Mouse (Mus musculus) left cerebral cortex, adult 2 months (tissue): Measurements from ENCODE around the gene Metap1. TPM values are rescaled to one million over a fixed set of nuclear protein-coding genes. Genes with fewer than 3 reads are reported as not detected.
"Not testable (repeated sequence)": the region's sequence is repeated elsewhere in the genome, so short reads cannot be mapped to it uniquely, and the experiment has no call there.

Source experiments
- DNase-seq, 2 experiments: peaks; one replicate each; pipeline ENCODE4 v3.0.0; 2021 to 2022; ENCODE audit warnings: low spot score in 2 of 2, mixed read lengths in 1 of 2; ENCODE audit errors: extremely low spot score in 1 of 2
- H3K27ac ChIP-seq: fragments of 200-600 bp; 2 replicates; pipeline ENCODE4 v1.8.1; 2022
- H3K4me3 ChIP-seq: fragments of 200-600 bp; 2 replicates; pipeline ENCODE4 v1.8.1; 2022
- CTCF ChIP-seq: fragments of 200-600 bp; IDR thresholded peaks from 2 replicates; pipeline ENCODE4 v1.8.1; 2022; ENCODE audit warnings: antibody characterized with exemption, mild to moderate bottlenecking, moderate library complexity
- intact Hi-C: fragments of 180-260 bp; cut with DNase I; formaldehyde crosslinking; loops from one replicate; pipeline ENCODE4 v1.15.1; 2025
- total RNA-seq, 2 experiments: library from RNA; stranded (reverse); gene quantifications; 2 replicates each; pipeline ENCODE4 v1.2.3; 2021

The Metap1 gene
- total RNA-seq, 2 experiments from 2014 or later: 40.7 to 44.3 TPM

GRCm38 (mm10) chr3:138498731-138499130 is 9.4 kb upstream of the Metap1 start:
- DNase-seq: no peak
- TF ChIP-seq CTCF: no peak
- H3K4me3 ChIP-seq: no peak overlapping the region
- intact Hi-C loops: loop anchor here (10.0 kb wide), 1 partner anchor 696 kb away; no protein-coding TSS in a partner anchor
- H3K27ac ChIP-seq: no peak overlapping the region

GRCm38 (mm10) chr3:138495166-138496145 is 6.1 kb upstream of the Metap1 start:
- no peak for DNase-seq
- no peak for TF ChIP-seq CTCF
- intact Hi-C loops: loop anchor here (10.0 kb wide), 1 partner anchor 699 kb away; no protein-coding TSS in a partner anchor
- Histone ChIP-seq H3K4me3 (no peak overlapping the region), H3K27ac (no peak overlapping the region)

- TF ChIP-seq CTCF: no peak
- Histone ChIP-seq H3K4me3 (no peak overlapping the region), H3K27ac (no peak overlapping the region)
- no peak for DNase-seq
- intact Hi-C loops: loop anchor here (10.0 kb wide), 1 partner anchor 700 kb away; no protein-coding TSS in a partner anchor
Measured at GRCm38 (mm10) chr3:138494565-138494964, 5.2 kb upstream of the Metap1 start.

GRCm38 (mm10) chr3:138493668-138494067 is 4.4 kb upstream of the Metap1 start:
- Histone ChIP-seq H3K4me3 (no peak overlapping the region), H3K27ac (no peak overlapping the region)
- TF ChIP-seq CTCF: peak; percentile 15; the same call in 1 of the 2 replicates
- DNase-seq: no peak
- intact Hi-C loops: loop anchor here (10.0 kb wide), 1 partner anchor 701 kb away; no protein-coding TSS in a partner anchor

- peak overlapping the region; percentile 90 for H3K4me3 ChIP-seq
- no peak for TF ChIP-seq CTCF
- intact Hi-C loops: loop anchor here (10.0 kb wide), 1 partner anchor 705 kb away; no protein-coding TSS in a partner anchor
- DNase-seq: no peak
- H3K27ac ChIP-seq: peak overlapping the region; percentile 80; the same call in 1 of the 2 replicates
Measured at GRCm38 (mm10) chr3:138490034-138490337, 671 bp upstream of the Metap1 start.

GRCm38 (mm10) chr3:138488584-138489326 is 560 bp downstream of the Metap1 start:
- no peak for DNase-seq
- peak overlapping the region; percentile 90 for H3K4me3 ChIP-seq
- peak overlapping the region; percentile 64 for H3K27ac ChIP-seq
- no peak for TF ChIP-seq CTCF
- intact Hi-C loops: loop anchor here (1.0 to 10.0 kb wide), 4 partner anchors 39 to 586 kb away; partner anchors contain the start of genes Adh5, Rap1gds1 and Tspan5

GRCm38 (mm10) chr3:138483240-138483639 is 6.1 kb downstream of the Metap1 start:
- intact Hi-C loops: loop anchor here (10.0 kb wide), 1 partner anchor 592 kb away; the partner anchor contains the start of gene Rap1gds1
- DNase-seq: no peak
- H3K27ac ChIP-seq: no peak overlapping the region
- TF ChIP-seq CTCF: no peak
- H3K4me3 ChIP-seq: no peak overlapping the region

- H3K27ac ChIP-seq: no peak overlapping the region
- TF ChIP-seq CTCF: no peak; the same call in 1 of the 2 replicates
- H3K4me3 ChIP-seq: no peak overlapping the region
- intact Hi-C loops: loop anchor here (10.0 kb wide), 1 partner anchor 593 kb away; the partner anchor contains the start of gene Rap1gds1
- no peak for DNase-seq
Measured at GRCm38 (mm10) chr3:138481526-138482284, 7.6 kb downstream of the Metap1 start.

- no peak for TF ChIP-seq CTCF
- intact Hi-C loops: no loop called here
- no peak overlapping the region for H3K4me3 ChIP-seq
- no peak for DNase-seq
- no peak overlapping the region for H3K27ac ChIP-seq
Measured at GRCm38 (mm10) chr3:138479489-138479888, 9.8 kb downstream of the Metap1 start.

- no peak overlapping the region for H3K27ac ChIP-seq
- TF ChIP-seq CTCF: no peak
- intact Hi-C loops: no loop called here
- no peak overlapping the region for H3K4me3 ChIP-seq
- no peak for DNase-seq
Measured at GRCm38 (mm10) chr3:138471066-138471465, 18.2 kb downstream of the Metap1 start.

- H3K27ac ChIP-seq, intact Hi-C loops, DNase-seq, H3K4me3 ChIP-seq: not testable (repeated sequence)
Measured at GRCm38 (mm10) chr3:138466656-138467055, 22.7 kb downstream of the Metap1 start.
